Mouse (Mus musculus) CH12F3 (cell line): ENCODE measurements around the gene Plch1.

ENCODE experiments used
- in situ Hi-C: fragments of 300-500 bp; cut with MboI; formaldehyde crosslinking; loops from 2 replicates; pipeline ENCODE4 v1.14.3; 2020; ENCODE audit warnings: low sequenced_read_pairs

Plch1 gene

DNA sequence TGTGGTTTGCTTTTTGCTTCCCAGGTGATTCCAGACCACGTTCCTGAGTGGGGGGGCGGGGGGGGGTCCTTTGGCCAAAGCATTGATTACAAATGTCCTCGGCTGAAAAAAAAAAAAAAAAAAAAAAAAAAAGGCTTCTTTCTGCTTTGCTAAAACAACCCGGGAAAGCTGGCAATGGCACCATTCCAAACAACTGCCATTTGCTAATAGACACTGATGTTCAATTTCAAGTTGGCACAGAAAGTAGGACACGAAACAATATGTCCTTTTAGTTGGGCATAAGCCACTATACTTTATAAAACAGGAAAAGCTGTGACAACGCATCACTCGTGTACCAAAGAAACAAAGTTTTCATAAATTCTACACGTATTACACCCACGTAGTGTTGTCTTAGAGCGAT is 36.6 kb downstream of the Plch1 start:
- in situ Hi-C loops = no loop called here

DNA sequence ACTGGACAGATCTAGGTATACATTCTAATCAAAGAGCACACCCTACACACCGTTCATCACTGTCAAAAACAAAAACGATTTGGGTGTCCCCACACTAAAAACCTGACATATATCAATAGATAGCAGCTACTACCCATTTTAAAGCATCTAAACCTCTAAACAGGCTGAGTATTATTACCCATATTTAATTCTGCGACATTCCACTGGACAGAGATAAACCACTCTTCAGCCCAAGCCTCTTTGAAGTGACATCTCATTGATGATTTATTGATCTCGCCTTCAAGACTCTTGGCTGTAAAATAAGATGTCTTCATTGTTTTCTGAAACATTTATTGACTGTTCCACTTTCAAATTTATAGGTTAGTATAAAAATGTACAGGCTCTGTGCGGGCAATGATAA is 46.4 kb downstream of the Plch1 start:
- in situ Hi-C loops = no loop called here

DNA sequence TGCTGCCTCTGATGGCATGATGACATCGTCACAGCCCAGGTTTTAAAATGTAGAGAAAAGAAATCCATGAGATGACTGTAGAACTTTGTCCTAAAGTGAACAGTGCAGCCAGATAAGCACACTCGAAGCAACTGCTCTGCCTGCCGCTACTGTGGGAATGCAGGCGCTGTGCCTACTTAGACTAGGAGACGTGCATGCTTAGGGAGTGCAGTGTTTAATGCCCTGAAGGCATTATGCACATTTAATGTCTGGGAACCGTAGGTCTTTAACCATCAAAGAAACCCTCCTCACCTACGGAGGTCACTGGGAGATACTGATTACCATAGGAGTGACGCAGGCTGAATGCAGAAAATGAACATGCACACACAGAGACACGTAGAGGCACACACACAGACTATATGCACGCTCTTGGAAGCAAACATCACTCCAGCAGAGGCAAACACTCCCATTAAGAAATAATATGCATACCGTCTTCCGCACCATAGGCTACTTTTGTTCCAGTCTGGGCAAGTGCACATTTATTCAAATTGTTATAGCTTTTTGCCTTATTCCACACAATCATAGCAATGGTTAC is 48.1 kb downstream of the Plch1 start:
- in situ Hi-C loops = no loop called here

DNA sequence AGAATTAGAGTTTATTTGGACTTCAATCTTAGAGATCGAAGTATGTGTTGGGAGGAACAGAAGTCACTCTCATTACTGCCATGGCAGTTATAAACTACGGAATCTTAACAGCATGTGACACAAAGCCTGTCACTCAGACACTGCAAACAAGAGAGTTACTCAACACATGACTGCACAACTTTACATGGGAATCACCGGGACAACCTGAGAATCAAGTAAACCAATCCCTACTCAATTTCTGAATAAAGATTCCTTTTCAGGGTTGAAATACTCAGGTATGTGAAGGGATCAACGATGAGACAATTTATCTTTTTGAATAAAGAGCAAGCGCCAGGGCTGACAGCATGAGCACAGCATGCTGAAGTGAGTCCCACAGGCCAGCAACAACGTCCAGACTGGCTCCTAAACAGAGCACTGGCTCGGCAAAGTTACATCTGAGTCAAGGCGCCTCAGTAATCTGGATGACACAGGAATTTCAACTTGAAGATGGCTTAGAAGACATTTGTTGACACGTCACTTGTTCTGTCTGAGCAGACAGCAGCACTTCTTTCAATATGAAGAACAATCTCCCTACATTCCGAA is 49.4 kb downstream of the Plch1 start:
- in situ Hi-C loops = no loop called here

DNA sequence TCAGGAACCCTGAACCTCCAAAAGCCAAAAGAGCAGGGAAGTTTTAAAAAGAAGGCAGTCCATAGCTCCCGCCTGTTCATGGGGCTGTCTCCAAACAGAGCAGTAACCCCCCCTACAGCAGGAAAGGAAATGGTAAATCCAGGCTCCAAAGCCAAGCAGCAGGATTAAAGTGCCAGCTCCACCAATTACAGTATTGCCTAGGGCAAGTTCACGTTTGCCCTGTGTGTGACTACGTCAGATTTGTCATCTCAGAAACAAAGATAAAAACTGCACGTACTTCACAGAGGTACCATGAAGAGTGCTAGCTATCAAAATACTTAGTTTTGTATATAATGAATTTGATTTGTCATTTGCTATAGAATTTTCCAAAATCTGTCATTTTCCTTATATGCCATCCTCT is 55.1 kb downstream of the Plch1 start:
- in situ Hi-C loops = no loop called here

DNA sequence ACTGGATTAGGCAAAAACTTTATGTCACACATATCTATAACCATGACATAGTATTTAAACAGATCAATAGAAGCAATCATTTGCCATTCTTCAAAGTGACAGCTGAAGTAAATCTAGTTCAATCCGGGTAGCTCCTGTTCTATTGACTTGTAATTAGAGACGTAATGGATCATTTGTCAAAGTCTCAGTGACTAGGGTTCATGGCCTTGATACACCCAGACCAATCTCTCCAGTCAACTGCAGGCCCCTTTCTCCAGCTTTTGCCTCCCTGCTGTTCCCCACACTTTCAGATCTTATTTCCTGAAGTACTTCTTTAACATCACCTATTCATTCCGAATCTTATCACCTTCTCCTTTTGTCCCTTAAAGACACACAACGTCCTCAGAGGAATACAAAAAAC is 56.8 kb downstream of the Plch1 start:
- in situ Hi-C loops = no loop called here

DNA sequence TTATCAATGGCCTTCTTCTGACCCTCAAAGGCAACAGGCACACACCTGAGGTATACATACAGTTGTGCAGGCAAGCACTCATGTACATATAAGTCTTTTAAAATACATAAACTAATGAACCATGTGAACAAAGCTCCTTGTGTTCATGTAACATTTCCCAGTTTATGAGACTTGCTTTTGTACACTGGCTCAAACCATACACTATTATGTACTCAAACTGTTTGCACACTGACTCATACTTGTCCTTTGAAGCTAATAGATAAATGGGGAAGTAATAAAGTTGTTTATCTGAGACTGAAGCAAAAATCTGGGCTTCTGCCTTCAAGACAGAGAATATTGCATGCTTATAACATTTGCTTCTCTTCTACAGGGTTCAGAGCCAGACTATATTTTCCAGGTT is 61.5 kb downstream of the Plch1 start:
- in situ Hi-C loops = no loop called here

DNA sequence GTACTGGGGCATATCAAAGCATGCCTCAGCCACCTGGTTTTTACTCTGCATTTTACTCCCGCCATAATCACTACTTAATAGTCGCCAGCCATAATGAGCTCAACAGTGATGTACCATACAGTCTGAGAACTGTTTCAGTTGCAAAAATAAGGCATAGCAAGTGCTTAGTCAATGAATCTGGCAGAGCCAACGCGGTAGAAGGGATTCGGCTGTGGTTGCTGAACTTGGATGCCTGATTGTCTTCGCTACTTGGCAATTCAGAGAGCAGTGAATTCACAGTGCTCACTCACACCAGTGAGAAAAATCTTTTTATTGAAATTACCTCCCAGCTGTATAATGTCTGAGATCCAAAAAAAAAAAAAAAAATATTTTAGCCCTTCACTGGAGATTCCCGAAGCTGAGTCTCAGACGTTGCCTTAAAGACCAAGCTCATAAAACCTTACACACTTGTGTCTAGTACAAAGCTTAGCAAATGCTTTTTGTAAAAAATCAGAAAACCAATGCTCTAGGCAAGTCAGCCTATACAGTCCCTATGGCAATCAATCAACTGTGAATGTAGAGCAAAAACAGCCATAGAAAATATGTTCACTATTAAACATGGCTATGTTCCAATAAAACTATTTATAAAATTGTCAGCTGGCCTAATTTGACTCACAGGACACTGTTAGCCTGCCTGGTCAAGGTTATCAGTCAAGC is 62.2 kb downstream of the Plch1 start:
- in situ Hi-C loops = no loop called here

DNA sequence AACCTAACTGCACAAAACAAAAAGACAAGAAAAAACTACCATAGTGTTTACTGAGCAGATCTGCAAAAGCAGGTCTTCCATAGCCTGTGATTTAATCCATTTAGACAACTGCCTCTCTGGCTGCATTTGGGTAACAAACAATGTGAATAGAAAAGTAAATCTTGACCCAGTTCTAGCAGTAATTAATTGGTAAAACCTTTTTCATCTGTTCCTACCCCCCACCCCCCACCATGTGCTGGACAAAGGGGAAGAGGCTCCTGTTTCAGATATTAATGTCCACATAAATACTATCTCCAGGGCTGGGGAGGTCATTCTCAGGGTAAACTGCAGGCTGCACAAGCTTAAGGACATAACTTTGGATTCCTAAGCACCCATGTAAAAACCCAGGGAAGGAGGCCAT is 63.5 kb downstream of the Plch1 start:
- in situ Hi-C loops = no loop called here

DNA sequence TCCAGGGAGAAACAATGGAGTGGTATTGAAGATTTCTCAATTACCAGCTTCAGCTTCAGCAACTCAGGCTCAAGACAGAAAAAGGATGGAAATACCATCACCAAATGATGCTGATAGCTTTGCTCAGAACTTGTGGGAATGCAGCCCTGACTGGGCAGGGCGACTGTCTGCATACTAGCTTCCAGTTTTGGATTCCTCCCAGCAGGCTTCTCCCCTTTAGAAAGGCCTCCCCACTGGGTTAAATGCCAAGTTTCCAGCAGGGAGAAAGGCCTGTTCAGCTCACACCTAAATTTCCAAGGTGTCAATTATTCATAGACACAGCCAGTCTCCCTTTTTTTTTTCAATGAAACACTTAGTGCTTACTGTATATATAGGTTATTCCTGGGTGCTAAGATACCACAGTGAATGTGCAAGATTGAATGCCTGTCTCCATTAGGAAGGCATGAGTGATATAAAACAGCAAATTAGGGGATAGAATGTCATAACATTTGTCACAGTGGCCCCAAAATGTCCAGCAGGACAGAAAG is 75.3 kb downstream of the Plch1 start:
- in situ Hi-C loops = no loop called here

DNA sequence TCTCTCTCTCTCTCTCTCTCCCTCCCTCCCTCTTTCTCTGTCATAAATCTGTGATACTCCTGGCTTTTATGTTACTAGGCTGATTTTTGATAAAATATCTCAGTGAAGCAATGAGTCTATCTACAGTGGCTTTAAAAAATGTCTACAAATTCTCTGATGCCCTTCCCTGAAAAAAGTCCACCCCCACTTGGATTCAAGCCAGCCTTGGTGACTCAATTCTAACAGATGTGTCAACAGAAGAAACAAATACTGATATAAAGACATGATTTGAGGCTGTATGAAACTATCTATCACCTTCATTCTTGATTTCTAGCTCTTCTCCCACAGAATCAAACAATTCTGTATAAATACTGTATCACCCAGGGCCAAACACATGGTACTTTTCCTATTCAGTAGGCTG is 76.6 kb downstream of the Plch1 start:
- in situ Hi-C loops = no loop called here

DNA sequence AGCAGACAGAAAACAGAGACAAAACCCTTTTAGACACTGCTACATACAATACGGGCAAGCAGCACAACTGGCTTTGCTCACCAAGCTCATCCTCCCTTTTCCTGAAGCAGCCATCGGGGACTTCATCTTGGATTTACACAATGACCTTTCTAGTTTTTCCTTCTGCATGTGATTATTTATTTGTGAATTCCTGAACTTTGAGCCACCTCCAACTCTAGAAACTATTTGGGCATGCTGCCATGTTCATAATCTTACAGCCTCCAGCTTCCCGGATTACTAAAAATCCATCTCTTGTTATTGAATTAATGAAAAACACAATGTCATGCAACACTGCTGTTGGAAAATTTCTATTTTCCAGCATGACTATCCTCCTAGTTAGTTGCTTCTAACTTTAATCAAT is 84.1 kb downstream of the Plch1 start:
- in situ Hi-C loops = no loop called here

DNA sequence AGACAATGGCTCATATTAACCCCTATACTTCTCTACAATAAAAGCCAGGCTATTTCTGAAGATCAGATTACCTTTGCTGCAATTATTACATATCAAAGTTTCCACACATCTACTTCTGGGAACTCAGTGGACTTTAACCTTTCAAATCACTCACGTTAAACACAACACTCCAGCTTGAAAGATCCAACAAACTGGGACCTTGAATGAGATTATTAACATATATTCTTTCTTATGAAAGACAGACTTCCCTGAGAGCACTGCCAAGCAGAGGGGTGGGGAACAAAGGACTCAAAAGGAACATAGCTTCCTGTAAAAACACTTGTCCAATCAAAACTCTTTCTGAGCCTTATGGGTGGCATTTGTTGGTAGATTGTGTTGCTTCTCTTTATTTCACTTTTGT is 85.1 kb downstream of the Plch1 start:
- in situ Hi-C loops = no loop called here

DNA sequence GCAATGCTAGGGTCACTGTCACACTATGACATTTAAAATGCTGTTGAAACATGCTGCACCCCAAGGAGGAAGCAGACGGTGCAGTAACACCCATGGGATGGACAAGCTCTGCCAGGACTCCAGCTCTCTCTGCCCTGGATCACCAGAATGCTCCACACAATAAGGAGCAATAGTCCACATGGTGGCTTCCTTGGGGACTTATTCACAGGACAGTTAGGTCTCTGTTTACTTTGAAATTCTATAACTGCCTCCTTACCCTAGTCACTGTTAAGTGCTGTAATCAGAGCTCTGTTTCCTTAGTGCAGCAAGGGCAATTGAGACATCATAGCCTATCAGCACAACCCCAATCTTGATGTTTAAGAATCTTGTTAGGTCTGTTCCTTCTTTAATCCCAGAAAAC is 92.4 kb downstream of the Plch1 start:
- in situ Hi-C loops = no loop called here

DNA sequence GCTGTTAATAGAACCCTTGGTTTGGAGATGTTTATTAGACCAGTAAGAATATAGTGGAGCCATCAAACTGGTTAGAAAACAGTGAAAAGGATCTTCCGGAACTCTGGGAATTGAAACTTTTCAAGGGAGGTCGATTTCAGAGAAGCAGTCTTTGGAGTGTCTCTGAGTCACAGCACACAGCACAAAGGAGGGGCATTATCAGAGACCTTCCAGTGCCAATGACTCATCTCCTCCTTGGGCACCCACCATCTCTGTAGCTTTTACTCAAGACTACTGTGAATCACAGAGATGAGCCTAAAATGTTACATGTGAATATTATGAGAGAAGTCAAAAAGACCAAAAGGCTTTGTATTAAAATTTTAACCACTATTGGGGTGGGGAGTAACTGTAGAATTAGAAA is 93.8 kb downstream of the Plch1 start:
- in situ Hi-C loops = no loop called here

DNA sequence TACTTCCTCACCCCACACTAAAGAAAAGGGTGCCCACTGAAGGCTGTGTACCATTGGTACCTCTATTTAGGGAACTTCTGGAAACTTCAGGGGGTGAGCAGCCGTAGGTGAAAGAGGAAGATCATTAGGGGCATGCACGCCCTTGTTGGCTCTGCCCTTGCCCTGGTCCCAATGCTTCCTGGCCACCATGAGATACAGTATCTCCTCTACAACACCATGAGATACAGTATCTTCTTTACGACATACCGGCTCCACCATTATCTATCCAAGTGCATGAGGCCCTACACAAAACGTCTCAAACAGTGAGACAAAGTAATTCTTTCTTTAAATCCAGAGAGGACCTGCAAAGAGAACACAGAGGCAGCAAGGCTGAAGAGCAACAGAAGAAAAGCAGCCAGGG is 98.6 kb downstream of the Plch1 start:
- in situ Hi-C loops = no loop called here

DNA sequence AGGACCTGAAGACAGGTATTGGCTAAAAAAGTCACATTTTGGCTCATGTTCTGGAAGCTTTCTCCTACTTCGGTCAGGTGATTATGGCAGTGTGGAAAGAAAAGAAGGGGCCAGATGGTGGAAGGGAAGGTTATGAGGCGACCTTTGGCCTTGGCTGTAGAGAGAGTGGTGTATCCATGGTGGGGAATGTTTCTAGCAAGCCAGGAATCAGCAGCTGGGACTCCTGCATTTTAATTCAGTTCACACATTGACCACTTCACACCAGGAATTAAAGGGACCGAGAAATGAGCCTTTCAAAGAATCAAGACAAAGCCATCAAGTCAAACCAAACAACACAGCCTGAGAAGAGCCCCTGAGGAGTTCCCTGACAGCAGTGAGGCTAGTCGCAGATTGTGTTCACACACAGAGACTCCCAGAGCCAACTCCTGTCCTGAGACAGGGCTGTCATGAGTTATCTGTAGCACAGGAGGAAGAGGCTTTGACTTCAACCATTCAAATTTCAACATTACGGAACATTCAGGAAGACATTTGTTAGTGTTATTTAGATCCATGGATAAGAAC is 112.4 kb downstream of the Plch1 start:
- in situ Hi-C loops = no loop called here

DNA sequence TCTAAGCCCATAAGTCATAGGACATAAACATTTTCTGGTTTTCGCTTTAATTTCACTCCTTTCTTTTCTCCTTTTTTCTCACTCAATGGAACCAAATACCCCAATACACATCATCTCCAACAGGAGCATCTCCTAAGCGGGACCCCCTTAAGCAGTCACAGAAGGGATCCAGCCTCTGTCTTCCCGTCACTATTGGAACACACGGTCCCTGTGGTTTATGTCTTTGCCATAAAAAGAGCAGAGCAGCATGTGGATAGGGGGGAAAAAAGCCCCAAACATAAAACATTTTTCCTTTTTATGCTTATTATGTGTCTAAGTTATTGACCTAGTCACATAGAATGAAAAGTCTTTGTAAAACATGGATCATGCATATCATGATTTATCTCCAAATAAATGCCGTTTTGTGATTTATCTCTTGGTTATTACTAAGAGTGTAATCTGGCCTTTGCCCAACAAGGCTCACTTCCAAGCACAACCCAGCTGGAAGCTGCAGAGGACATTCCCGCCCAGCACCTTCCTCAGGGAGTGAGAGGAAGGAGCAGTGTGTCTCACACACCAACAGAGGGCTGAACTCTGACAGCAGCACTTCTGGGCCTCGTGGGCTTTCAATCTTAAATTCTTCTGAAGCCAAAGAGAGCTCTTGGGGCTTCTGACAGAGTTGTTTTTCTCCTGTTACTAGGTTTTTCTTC is 126.5 kb downstream of the Plch1 start:
- in situ Hi-C loops = no loop called here

DNA sequence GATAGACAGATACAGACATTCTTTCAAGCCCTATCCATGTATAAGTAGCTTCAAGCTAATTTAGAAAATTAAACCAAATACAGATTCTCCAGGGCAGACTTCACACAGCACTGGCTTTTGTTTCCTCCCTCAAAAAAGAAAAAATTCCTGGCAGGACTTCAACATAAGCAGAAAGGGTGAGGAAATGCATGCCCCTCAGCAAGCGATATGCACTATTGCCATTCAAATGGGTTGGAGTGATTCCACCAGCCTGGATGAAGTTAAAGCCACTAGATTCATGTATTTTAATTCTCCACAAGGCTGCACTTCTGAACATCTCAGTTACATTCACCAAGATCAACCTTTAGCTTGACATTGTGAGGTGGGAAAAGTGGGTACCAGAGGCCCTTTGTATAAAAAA is 138.5 kb downstream of the Plch1 start:
- in situ Hi-C loops = no loop called here

DNA sequence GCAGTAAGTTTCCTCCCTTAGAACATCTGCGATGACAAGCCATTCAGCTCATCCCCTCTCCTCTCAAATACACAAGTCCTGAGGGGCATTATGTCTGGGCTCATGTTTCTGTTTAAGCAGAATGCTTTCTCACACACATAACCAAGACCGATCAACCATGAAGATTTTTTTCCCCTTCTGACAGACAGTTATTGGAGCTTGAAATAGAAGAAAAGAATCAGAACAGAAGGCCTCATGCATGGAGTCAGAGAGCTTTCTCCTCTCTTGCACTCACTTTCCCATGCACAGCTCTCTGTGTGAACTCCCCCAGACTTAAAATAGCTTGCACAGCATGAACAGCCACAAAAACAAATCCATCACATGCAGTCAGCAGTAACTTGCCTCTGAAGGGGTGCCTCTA is 159.2 kb downstream of the Plch1 start:
- in situ Hi-C loops = no loop called here

DNA sequence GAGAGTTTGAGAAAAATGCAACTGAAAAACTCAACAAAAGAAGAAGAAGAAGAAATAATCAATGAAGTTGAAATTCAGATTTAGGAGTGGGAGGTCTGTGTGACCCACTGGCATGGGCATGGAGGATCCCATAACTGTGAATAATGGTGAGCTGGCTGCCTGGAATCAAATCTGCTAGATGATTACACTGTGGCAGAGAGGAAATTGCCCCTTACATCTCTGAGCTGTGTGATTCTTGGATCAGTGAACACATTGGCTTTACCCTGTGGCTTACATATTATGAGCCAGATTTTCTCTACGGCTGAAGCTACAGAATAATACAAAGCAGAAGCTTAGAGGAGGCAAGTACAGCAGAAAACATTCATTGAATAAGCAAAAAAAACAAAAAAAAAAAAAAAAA is 170.9 kb downstream of the Plch1 start:
- in situ Hi-C loops = no loop called here
